Mouse (Mus musculus) liver, postnatal 0 days (tissue): ENCODE results near the gene Dnajb8. TPM values are rescaled to one million over a fixed set of nuclear protein-coding genes. Genes with fewer than 3 reads are reported as not detected.

Experiments used
- ATAC-seq: fragments of 200-750 bp; cut with Nextera tagmentation; 2 replicates; pipeline ENCODE4 v1.8.0; 2017; ENCODE audit warnings: mild to moderate bottlenecking, moderate library complexity
- DNase-seq: peaks from one replicate; pipeline ENCODE4 v3.0.0-alpha.2; 2016
- H3K27ac ChIP-seq: fragments of 300-500 bp; sonication (generic); 2 replicates; pipeline ENCODE4 v1.5.1; 2014; ENCODE audit warnings: antibody characterized with exemption, moderate library complexity, mild to moderate bottlenecking, low read depth
- H3K27me3 ChIP-seq: fragments of 300-500 bp; sonication (generic); 2 replicates; pipeline ENCODE4 v1.6.1; 2014; ENCODE audit warnings: low read length, control low read depth, mixed read lengths; ENCODE audit not compliant: insufficient read depth
- H3K36me3 ChIP-seq: fragments of 300-500 bp; sonication (generic); replicated peaks from 2 replicates; pipeline ENCODE4 v1.6.1; 2014; ENCODE audit warnings: mild to moderate bottlenecking, control low read depth, low read length, moderate library complexity, mixed read lengths; ENCODE audit not compliant: insufficient read depth
- H3K4me1 ChIP-seq: fragments of 300-500 bp; sonication (generic); 2 replicates; pipeline ENCODE4 v1.6.1; 2014; ENCODE audit warnings: antibody characterized with exemption, mild to moderate bottlenecking, control low read depth; ENCODE audit not compliant: insufficient read depth
- H3K4me2 ChIP-seq: fragments of 300-500 bp; sonication (generic); 2 replicates; pipeline ENCODE4 v1.6.1; 2014; ENCODE audit warnings: low read depth, mild to moderate bottlenecking, low read length, moderate library complexity, mixed read lengths
- H3K4me3 ChIP-seq: fragments of 300-500 bp; sonication (generic); 2 replicates; pipeline ENCODE4 v1.5.1; 2014; ENCODE audit warnings: low read depth, low read length
- H3K9ac ChIP-seq: fragments of 300-500 bp; sonication (generic); replicated peaks from 2 replicates; pipeline ENCODE4 v1.6.1; 2014; ENCODE audit warnings: mild to moderate bottlenecking, moderate library complexity
- H3K9me3 ChIP-seq: fragments of 300-500 bp; sonication (generic); 2 replicates; pipeline ENCODE4 v1.6.1; 2016; ENCODE audit warnings: mild to moderate bottlenecking, control low read depth, low read length, mixed read lengths
- CTCF ChIP-seq: sonication (generic); IDR thresholded peaks from 2 replicates; pipeline ENCODE4 v1.5.1; 2016; ENCODE audit warnings: antibody characterized with exemption, low read depth
- EP300 ChIP-seq: IDR thresholded peaks from 2 replicates; pipeline ENCODE4 v1.6.1; 2016; ENCODE audit warnings: antibody characterized with exemption, low read depth, mild to moderate bottlenecking
- WGBS: fragments of 180-500 bp; shearing (Covaris S2); extraction: QIAGEN DNeasy Blood & Tissue Kit; methylation state at CpG from one replicate; pipeline ENCODE4 v1.1.7; 2014; ENCODE audit not compliant: insufficient replicate concordance; 5-methylcytosine and 5-hydroxymethylcytosine counted together
- polyA plus RNA-seq: library from polyadenylated mRNA; unstranded; fragments of >200 nt; fragmentation: Nextera tagmentation; extraction: Ambion mirVana; gene quantifications from 2 replicates; pipeline ENCODE4 v1.2.1, GENCODE M21; 2015

The Dnajb8 gene
- polyA plus RNA-seq, 1 experiment from 2014 or later: not detected

DNA sequence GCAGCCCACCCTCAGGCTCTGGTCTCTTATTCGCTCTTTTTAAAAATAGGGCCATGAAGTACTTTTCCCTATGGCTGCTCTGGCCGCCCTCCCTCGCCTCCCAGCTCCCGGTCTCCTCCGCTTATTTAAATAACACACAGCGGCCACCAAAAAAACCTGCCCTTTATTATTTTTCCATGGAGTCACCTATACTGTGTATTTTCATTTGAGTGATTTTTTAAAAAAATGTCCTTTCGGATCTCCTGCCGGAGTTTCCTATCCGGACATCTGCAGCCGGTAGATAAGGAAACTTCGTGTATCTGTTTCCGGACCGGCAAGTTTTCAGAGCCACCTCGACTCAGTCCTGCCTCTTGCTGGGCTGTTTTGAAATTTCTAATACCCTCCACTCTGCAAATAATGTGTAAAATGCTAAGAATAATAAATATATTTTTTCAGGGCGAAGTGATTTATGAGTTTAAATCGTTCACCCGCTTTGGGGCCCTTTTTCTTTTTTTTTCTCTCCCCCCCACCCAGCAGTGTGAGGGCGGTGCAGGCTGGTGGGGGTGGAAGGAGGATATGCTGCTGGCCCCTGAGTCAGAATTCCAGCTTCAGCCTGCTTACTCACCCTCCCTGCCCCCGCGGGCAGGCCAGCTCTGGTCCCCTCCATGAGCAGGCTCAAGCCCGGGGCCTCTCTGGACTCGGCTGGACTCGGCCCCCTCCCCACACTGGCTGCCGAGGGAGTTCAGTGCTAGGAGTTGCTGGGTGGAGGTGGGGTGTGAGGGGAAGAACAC is 19.0 kb upstream of the Dnajb8 start:
- peak overlapping the region; percentile 47 for H3K4me2 ChIP-seq

DNA sequence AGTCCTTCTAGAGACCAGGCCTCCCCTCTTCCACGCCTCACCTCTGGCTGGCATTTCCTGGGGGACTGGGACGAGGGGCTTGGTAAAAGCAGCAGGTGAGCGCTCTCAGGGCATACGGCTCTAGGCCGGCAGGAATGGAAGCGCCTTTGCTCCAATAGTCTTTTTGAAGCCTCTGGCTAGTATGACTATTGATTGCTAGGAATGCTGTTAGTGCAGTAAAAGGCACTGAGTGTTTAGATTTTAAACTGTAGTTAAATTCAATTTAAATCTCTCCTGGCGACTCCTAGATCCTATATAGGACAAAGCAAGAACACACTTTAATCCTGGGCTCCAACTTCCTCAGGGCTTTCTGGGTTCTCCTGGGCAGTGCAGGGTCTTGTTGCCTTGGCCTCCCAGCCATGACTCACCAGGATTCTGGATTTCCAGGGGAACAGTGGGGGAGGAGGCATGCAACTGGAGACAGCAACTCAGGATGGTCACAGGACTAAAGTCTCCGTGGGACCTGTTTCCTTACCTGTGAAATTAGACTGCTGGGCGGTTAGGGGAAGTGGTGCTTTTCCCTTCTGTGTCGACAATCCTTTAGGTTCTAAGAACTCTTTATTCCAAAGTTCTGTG is 18.2 kb upstream of the Dnajb8 start:
- H3K4me2 ChIP-seq: no peak overlapping the region
- H3K9ac ChIP-seq: no peak overlapping the region
- DNase-seq (no peak), ATAC-seq (no peak)
- H3K4me3 ChIP-seq: no peak overlapping the region
- no peak overlapping the region for H3K27ac ChIP-seq
- TF ChIP-seq CTCF (no peak), EP300 (no peak)
- H3K36me3 ChIP-seq: no peaks in the 10 kb centered on the region
- 46% methylated on average over 10 of the region's 10 CpGs for WGBS
- no peaks in the 10 kb centered on the region for H3K9me3 ChIP-seq
- H3K27me3 ChIP-seq: peaks cover 67% of the 10 kb centered on the region
- H3K4me1 ChIP-seq: peaks cover 12% of the 10 kb centered on the region

More for the DNA sequence above, 19.0 kb upstream of the Dnajb8 start:
- Histone ChIP-seq H3K36me3 (no peaks in the 10 kb centered on the region), H3K9ac (no peak overlapping the region), H3K27ac (no peak overlapping the region), H3K4me1 (peaks cover 19% of the 10 kb centered on the region), H3K4me3 (peak overlapping the region; percentile 15; the same call in 1 of the 2 replicates), H3K27me3 (peaks cover 75% of the 10 kb centered on the region), H3K9me3 (no peaks in the 10 kb centered on the region)
- TF ChIP-seq CTCF (0 out of 2 replicates have a peak, but pooled peaks have one; percentile 7), EP300 (peak; percentile 85)
- DNase-seq (no peak), ATAC-seq (peak; percentile 73)
- WGBS: 2% methylated on average over 24 of the region's 24 CpGs

DNA sequence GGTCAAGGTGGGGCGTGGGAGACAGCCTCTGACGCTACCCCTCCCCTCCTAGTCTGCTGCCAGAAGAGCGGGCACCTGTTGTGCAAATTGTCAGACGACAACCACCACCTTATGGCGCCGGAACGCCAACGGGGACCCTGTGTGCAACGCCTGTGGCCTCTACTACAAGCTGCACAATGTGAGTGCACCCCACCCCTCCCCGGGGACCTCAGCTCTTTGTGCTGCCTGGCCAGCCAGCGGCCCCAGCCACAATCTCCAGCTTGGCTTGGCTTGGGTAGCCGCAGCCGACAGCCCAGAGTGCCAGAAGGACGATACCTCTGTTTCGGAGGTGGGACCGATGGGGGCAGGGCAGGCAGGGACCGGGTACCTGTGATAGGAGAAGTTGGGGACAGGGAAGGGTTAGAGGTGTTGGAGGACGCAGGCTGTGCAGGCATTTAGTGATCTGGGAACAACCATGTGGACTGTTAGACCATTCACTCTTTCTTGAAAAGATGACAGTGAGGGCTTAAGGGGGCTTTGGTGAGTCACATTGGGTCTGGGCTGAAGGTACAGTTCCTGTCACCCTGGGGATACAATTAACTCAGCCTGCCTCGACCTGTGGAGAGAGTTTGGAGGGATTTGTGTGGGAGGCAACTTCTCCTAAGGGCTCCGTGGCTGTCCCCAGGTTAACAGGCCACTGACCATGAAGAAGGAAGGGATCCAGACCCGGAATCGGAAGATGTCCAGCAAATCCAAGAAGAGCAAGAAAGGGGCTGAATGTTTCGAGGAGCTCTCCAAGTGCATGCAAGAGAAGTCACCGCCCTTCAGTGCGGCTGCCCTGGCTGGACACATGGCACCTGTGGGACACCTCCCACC is 17.3 kb upstream of the Dnajb8 start:
- Histone ChIP-seq H3K4me3 (no peak overlapping the region), H3K9me3 (no peaks in the 10 kb centered on the region), H3K27ac (no peak overlapping the region), H3K27me3 (peaks cover 58% of the 10 kb centered on the region), H3K4me1 (peaks cover 7% of the 10 kb centered on the region), H3K4me2 (no peak overlapping the region), H3K9ac (no peak overlapping the region), H3K36me3 (no peaks in the 10 kb centered on the region)
- no peak for DNase-seq
- 50% methylated on average over 25 of the region's 25 CpGs for WGBS
- no peak for ATAC-seq
- TF ChIP-seq CTCF: no peak
- no peak for TF ChIP-seq EP300

DNA sequence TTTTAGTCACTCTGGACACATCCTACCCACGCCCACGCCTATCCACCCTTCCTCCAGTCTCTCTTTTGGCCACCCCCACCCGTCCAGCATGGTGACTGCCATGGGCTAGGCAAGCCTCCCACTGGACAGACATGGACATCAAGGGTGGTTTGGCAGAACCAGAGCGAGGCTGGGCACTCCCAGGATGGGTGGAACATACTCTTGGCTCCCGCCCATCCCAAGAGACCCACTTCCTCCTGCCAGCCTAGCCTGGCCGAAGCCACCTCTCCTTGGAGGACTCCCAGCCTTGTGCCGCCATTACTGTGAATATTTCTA is 16.7 kb upstream of the Dnajb8 start:
- ATAC-seq (no peak), DNase-seq (no peak)
- WGBS: 66% methylated on average over 7 of the region's 7 CpGs
- Histone ChIP-seq H3K36me3 (no peaks in the 10 kb centered on the region), H3K4me2 (no peak overlapping the region), H3K27ac (no peak overlapping the region), H3K4me1 (peaks cover 7% of the 10 kb centered on the region), H3K9me3 (no peaks in the 10 kb centered on the region), H3K27me3 (peaks cover 52% of the 10 kb centered on the region), H3K4me3 (no peak overlapping the region), H3K9ac (no peak overlapping the region)
- no peak for TF ChIP-seq CTCF
- TF ChIP-seq EP300: no peak

DNA sequence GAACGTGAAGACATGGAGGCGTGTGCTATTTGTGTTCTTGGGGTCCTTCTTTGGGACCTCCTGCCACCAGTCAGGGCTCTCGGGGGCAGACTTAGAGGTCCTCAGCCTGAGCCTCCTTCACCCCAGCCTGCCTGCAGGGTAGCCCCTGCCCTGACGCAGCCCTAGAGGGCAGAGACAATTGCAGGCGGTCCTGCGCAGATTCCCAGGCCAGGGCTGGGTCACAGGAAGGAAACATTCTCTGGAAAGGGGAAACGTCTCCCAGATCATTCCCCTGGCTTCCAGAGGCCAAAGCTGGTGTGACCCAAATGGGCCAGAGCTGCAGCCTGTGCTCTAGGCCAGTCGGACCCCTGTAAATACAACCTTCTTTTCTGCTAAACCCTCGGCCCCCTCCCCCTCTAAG is 16.1 kb upstream of the Dnajb8 start:
- Histone ChIP-seq H3K9ac (no peak overlapping the region), H3K27me3 (peaks cover 46% of the 10 kb centered on the region), H3K9me3 (no peaks in the 10 kb centered on the region), H3K4me3 (no peak overlapping the region), H3K36me3 (no peaks in the 10 kb centered on the region), H3K4me1 (peaks cover 7% of the 10 kb centered on the region), H3K27ac (no peak overlapping the region), H3K4me2 (no peak overlapping the region)
- DNase-seq (no peak), ATAC-seq (no peak)
- 53% methylated on average over 9 of the region's 9 CpGs for WGBS
- TF ChIP-seq CTCF: no peak
- TF ChIP-seq EP300: no peak

DNA sequence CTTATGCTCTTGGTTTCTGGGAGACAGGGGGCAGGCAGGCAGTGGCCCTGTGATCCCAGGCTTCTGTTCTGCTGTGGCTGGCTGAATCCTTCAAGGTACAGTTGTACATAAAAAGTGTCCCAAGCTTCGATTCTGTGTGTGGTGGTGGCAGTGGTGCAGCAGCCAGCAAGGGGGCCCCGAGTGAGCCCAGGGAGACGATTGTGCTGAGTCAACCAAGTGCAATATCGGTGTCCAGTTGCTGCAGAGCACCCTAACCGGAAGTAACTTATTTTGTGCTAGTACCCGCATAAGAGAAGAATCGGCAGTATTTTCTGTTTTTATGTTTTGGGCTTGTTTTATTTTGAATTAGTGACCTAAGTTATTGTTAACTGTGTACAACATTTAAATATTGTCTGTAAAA is 15.5 kb upstream of the Dnajb8 start:
- Histone ChIP-seq H3K36me3 (no peaks in the 10 kb centered on the region), H3K27me3 (peaks cover 40% of the 10 kb centered on the region), H3K9ac (no peak overlapping the region), H3K27ac (no peak overlapping the region), H3K9me3 (no peaks in the 10 kb centered on the region), H3K4me3 (no peak overlapping the region), H3K4me2 (no peak overlapping the region), H3K4me1 (peaks cover 7% of the 10 kb centered on the region)
- no peak for DNase-seq
- ATAC-seq: no peak
- TF ChIP-seq CTCF: no peak
- TF ChIP-seq EP300: no peak
- WGBS: 24% methylated on average over 7 of the region's 7 CpGs
